Mouse (Mus musculus) embryonic facial prominence, embryonic 11.5 days (tissue): ENCODE measurements around the gene Cacna1c. TPM values are rescaled to one million over a fixed set of nuclear protein-coding genes. Genes with fewer than 3 reads are reported as not detected.

Experiments
- ATAC-seq: fragments of 200-750 bp; cut with Nextera tagmentation; replicated peaks from 2 replicates; pipeline ENCODE4 v1.8.0; 2017; ENCODE audit warnings: low read depth; ENCODE audit not compliant: insufficient number of reproducible peaks, low FRiP score, low TSS enrichment
- DNase-seq: peaks from one replicate; pipeline ENCODE4 v3.0.0-alpha.2; 2015; ENCODE audit warnings: low spot score
- H3K27ac ChIP-seq: fragments of 300-500 bp; sonication (generic); replicated peaks from 2 replicates; pipeline ENCODE4 v1.5.1; 2014; ENCODE audit warnings: mild to moderate bottlenecking, low read depth, low read length, control low read depth
- H3K27me3 ChIP-seq: fragments of 300-500 bp; sonication (generic); 2 replicates; pipeline ENCODE4 v1.6.1; 2014; ENCODE audit warnings: mild to moderate bottlenecking, low read length, moderate library complexity, mixed read lengths; ENCODE audit not compliant: control insufficient read depth, insufficient read depth
- H3K36me3 ChIP-seq: fragments of 300-500 bp; sonication (generic); replicated peaks from 2 replicates; pipeline ENCODE4 v1.6.1; 2014; ENCODE audit warnings: low read depth, mild to moderate bottlenecking, low read length, moderate library complexity, mixed read lengths; ENCODE audit not compliant: control insufficient read depth, insufficient read depth
- H3K4me1 ChIP-seq: fragments of 300-500 bp; sonication (generic); 2 replicates; pipeline ENCODE4 v1.6.1; 2014; ENCODE audit warnings: low read length, mixed read lengths; ENCODE audit not compliant: control insufficient read depth, insufficient read depth
- H3K4me2 ChIP-seq: fragments of 300-500 bp; sonication (generic); 2 replicates; pipeline ENCODE4 v1.6.1; 2014; ENCODE audit warnings: low read depth, mild to moderate bottlenecking, control low read depth, low read length, moderate library complexity
- H3K4me3 ChIP-seq: fragments of 300-500 bp; sonication (generic); 2 replicates; pipeline ENCODE4 v1.5.1; 2014; ENCODE audit warnings: low read depth, low read length, control low read depth
- H3K9ac ChIP-seq: fragments of 300-500 bp; sonication (generic); replicated peaks from 2 replicates; pipeline ENCODE4 v1.6.1; 2014; ENCODE audit warnings: mild to moderate bottlenecking, control low read depth, low read length
- H3K9me3 ChIP-seq: fragments of 300-500 bp; sonication (generic); replicated peaks from 2 replicates; pipeline ENCODE4 v1.6.1; 2016; ENCODE audit warnings: mild to moderate bottlenecking, low read length, inconsistent platforms, mixed read lengths; ENCODE audit not compliant: control insufficient read depth
- WGBS: fragments of 180-500 bp; shearing (Covaris S2); extraction: QIAGEN DNeasy Blood & Tissue Kit; methylation state at CpG from one replicate; pipeline ENCODE4 v1.1.7; 2014; 5-methylcytosine and 5-hydroxymethylcytosine counted together
- polyA plus RNA-seq: library from polyadenylated mRNA; unstranded; fragments of >200 nt; fragmentation: Nextera tagmentation; extraction: Ambion mirVana; gene quantifications from 2 replicates; pipeline ENCODE4 v1.2.1, GENCODE M21; 2014

Cacna1c gene
- polyA plus RNA-seq, 1 experiment from 2014 or later = 4.3 TPM

DNA sequence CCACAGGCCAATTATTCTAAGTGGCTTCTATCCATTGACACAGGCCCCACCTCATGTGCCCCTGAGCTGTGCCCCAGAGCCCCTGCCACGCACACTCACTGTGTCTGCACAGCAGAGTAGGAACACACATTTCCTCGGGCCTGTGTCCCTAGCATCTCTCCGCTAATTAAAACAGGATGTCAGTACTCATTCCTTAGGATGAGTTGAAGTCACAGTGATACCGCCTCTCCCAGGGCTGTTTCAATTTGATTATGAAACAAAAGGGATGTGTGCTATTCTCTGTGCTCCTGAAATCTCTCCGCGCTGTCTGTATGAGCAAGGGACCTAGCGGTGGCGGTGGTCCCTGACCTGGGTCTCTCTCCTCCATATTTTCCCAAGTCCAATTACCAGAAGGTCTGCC is 296.5 kb downstream of the Cacna1c start:
- 54% methylated on average over 8 of the region's 8 CpGs for WGBS
- H3K4me3 ChIP-seq = no peak overlapping the region
- no peaks in the 10 kb centered on the region for H3K27me3 ChIP-seq

DNA sequence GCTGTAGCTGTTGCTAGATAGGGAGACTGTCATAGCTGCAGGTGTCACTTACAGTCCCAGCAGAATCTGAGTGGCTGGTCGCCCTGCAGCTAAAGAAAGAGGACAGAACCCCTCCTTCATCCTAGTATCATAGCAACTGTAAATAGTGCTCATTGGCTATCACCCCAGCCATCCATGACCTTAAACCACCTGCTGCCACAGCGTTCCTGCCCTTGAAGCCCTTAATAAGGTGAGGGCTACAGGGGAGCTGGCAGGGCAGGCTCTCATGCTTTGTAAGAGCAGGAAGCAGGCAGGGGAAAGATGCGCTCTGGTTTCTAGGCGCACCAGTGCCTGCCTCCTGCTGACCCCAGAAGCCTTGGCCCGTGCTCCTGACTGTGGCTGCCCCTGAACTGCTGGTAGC is 299.1 kb downstream of the Cacna1c start:
- WGBS = 48% methylated on average over 5 of the region's 5 CpGs
- no peak overlapping the region for H3K9ac ChIP-seq

More for the DNA sequence above, 296.5 kb downstream of the Cacna1c start:
- H3K9ac ChIP-seq = no peak overlapping the region
- H3K4me1 ChIP-seq = no peaks in the 10 kb centered on the region
- no peaks in the 10 kb centered on the region for H3K9me3 ChIP-seq
- ATAC-seq (no peak), DNase-seq (peak; percentile 20)
- H3K36me3 ChIP-seq = no peaks in the 10 kb centered on the region
- H3K4me2 ChIP-seq = no peak overlapping the region
- no peak overlapping the region for H3K27ac ChIP-seq

DNA sequence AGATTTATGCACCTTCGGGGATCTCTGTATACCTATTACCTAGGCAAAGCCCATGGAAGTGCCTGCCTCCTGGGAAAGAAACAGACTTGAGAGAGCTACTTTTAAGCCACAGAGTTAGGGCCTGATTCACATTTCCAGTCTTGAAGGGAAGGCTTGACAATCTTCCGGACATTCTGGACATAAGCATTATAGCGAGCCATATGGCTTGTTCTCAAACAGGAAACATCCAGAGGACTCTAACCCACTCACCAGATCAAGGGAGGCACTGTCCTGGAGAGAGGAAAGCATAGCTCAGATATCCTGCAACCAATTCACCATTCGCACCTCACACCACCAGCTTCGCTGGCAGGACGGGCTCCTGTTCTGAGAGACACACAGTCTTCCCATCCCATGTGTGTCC is 302.2 kb downstream of the Cacna1c start:
- Histone ChIP-seq H3K27ac (no peak overlapping the region), H3K4me3 (no peak overlapping the region), H3K4me1 (no peaks in the 10 kb centered on the region), H3K36me3 (no peaks in the 10 kb centered on the region), H3K27me3 (no peaks in the 10 kb centered on the region), H3K4me2 (no peak overlapping the region), H3K9me3 (no peaks in the 10 kb centered on the region), H3K9ac (no peak overlapping the region)
- no peak for ATAC-seq
- no peak for DNase-seq
- WGBS = 89% methylated on average over 6 of the region's 6 CpGs

More for the DNA sequence above, 299.1 kb downstream of the Cacna1c start:
- no peaks in the 10 kb centered on the region for H3K4me1 ChIP-seq
- no peak overlapping the region for H3K4me3 ChIP-seq
- ATAC-seq (no peak), DNase-seq (no peak)
- no peaks in the 10 kb centered on the region for H3K36me3 ChIP-seq
- no peak overlapping the region for H3K27ac ChIP-seq
- H3K9me3 ChIP-seq = no peaks in the 10 kb centered on the region
- H3K4me2 ChIP-seq = no peak overlapping the region
- H3K27me3 ChIP-seq = no peaks in the 10 kb centered on the region

GRCm38 (mm10) chr6:118889441-118889840 is 306.8 kb downstream of the Cacna1c start:
- ATAC-seq (no peak), DNase-seq (no peak)
- Histone ChIP-seq H3K4me2 (no peak overlapping the region), H3K4me1 (no peaks in the 10 kb centered on the region), H3K4me3 (no peak overlapping the region), H3K9me3 (no peaks in the 10 kb centered on the region), H3K27ac (no peak overlapping the region), H3K27me3 (no peaks in the 10 kb centered on the region), H3K36me3 (no peaks in the 10 kb centered on the region), H3K9ac (no peak overlapping the region)
- 82% methylated on average over 4 of the region's 4 CpGs for WGBS

DNA sequence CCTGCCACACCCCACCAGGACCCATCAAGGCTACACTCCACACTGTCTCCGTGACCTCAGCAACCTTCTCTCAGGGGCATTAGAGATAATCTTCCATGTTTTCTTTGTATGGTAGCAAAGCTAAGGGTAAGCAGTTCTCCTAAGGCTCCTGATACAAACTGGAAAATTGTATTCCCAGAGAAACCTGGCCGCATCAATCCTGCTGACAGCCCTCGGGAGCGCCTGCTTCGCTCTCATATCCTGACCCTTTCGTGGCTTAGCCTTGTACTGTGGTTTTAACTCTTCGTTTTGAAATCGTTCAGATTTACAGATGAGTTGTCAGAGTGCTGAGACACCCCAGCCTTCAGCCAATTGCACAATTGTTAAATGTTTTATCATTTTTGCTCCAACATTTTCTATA is 309.2 kb downstream of the Cacna1c start:
- 81% methylated on average over 8 of the region's 8 CpGs for WGBS
- no peaks in the 10 kb centered on the region for H3K4me1 ChIP-seq
- no peak overlapping the region for H3K4me3 ChIP-seq
- no peaks in the 10 kb centered on the region for H3K27me3 ChIP-seq
- DNase-seq (no peak), ATAC-seq (no peak)
- no peak overlapping the region for H3K9ac ChIP-seq
- no peaks in the 10 kb centered on the region for H3K9me3 ChIP-seq
- H3K4me2 ChIP-seq = no peak overlapping the region
- H3K27ac ChIP-seq = no peak overlapping the region
- H3K36me3 ChIP-seq = no peaks in the 10 kb centered on the region

GRCm38 (mm10) chr6:118884961-118885360 is 311.3 kb downstream of the Cacna1c start:
- Histone ChIP-seq H3K9ac (no peak overlapping the region), H3K27me3 (no peaks in the 10 kb centered on the region), H3K27ac (no peak overlapping the region), H3K4me1 (no peaks in the 10 kb centered on the region), H3K4me2 (no peak overlapping the region), H3K4me3 (no peak overlapping the region), H3K36me3 (no peaks in the 10 kb centered on the region), H3K9me3 (no peaks in the 10 kb centered on the region)
- 82% methylated on average over 1 of the region's 1 CpGs for WGBS
- ATAC-seq (no peak), DNase-seq (no peak)

DNA sequence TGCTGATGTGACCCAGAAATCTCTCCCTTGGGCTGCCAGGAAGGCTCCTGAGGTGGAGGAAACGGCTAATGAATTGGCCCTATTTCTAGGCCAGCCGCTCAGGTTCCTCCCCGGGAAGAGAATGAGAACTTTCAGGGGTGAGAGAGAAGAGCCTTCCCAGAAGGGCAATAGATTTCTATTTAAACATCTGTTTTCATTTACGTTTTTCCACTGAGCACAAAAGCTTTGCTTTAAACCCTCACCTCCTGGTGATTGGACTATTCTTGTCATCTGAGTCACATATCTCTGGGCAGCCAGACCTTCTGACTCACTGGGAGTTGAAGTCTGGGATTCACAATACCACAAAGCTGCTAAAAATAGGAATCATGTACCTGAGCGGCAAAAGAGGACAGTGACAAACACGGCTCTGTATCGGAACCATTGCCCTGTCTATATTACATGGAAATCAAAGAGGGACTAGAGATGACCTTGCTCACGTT is 312.1 kb downstream of the Cacna1c start:
- ATAC-seq (no peak), DNase-seq (peak; percentile 52)
- H3K27me3 ChIP-seq = no peaks in the 10 kb centered on the region
- no peak overlapping the region for H3K4me3 ChIP-seq
- no peaks in the 10 kb centered on the region for H3K4me1 ChIP-seq
- H3K9me3 ChIP-seq = no peaks in the 10 kb centered on the region
- H3K27ac ChIP-seq = no peak overlapping the region
- WGBS = 46% methylated on average over 8 of the region's 8 CpGs
- no peak overlapping the region for H3K9ac ChIP-seq
- no peak overlapping the region for H3K4me2 ChIP-seq
- H3K36me3 ChIP-seq = no peaks in the 10 kb centered on the region

GRCm38 (mm10) chr6:118876204-118876603 is 320.0 kb downstream of the Cacna1c start:
- no peaks in the 10 kb centered on the region for H3K9me3 ChIP-seq
- whole genome bisulfite sequencing = 51% methylated on average over 2 of the region's 2 CpGs
- H3K4me1 ChIP-seq = no peaks in the 10 kb centered on the region
- DNase-seq (no peak), ATAC-seq (no peak)
- no peak overlapping the region for H3K4me2 ChIP-seq
- no peak overlapping the region for H3K4me3 ChIP-seq
- H3K36me3 ChIP-seq = no peaks in the 10 kb centered on the region
- H3K27me3 ChIP-seq = no peaks in the 10 kb centered on the region
- H3K9ac ChIP-seq = no peak overlapping the region
- H3K27ac ChIP-seq = no peak overlapping the region
